Mouse (Mus musculus) adrenal gland, postnatal 14 days (tissue): Measurements from ENCODE around the gene Camkmt. TPM values are rescaled to one million over a fixed set of nuclear protein-coding genes. Genes with fewer than 3 reads are reported as not detected.

Source experiments
- DNase-seq: peaks from one replicate; pipeline ENCODE4 v3.0.0; 2021; ENCODE audit warnings: mixed read lengths
- long read RNA-seq, 2 experiments: library from polyadenylated mRNA; stranded (forward); transcript quantifications; one replicate each; pipeline ENCODE4 v2.0.0; 2021
- total RNA-seq: library from RNA; stranded (reverse); gene quantifications from 2 replicates; pipeline ENCODE4 v1.2.3, GENCODE M21; 2021

The Camkmt gene
- 4.8 and 6.0 TPM in 2 replicates for total RNA-seq
- long read RNA-seq, experiment 1, partial matches to known transcripts: 1 of 1 reads
- long read RNA-seq, experiment 1, other reads (novel, unspliced or antisense): 0 of 1 reads
- long read RNA-seq, experiment 2, partial matches to known transcripts: 1 of 2 reads
- long read RNA-seq, experiment 2, other reads (novel, unspliced or antisense): 1 of 2 reads

GRCm38 (mm10) chr17:85090120-85091099 is at the start of gene Camkmt, which contains the start of gene Prepl:
Gene Camkmt, plus strand, starts transcription at chr17:85090552.
Gene Prepl, minus strand, starts transcription at chr17:85090241.
- peak; percentile 98 for DNase-seq

GRCm38 (mm10) chr17:85040913-85041312 is 49.4 kb upstream of the Camkmt start:
- DNase-seq: no peak

- DNase-seq: no peak
Observed at GRCm38 (mm10) chr17:85042419-85042818, 47.9 kb upstream of the Camkmt start.

- no peak for DNase-seq
Observed at GRCm38 (mm10) chr17:85043404-85043816, 46.9 kb upstream of the Camkmt start.

- no peak for DNase-seq
Observed at GRCm38 (mm10) chr17:85044466-85044865, 45.9 kb upstream of the Camkmt start.

- DNase-seq: no peak
Observed at GRCm38 (mm10) chr17:85045160-85045559, 45.2 kb upstream of the Camkmt start.

GRCm38 (mm10) chr17:85048379-85048778 is 42.0 kb upstream of the Camkmt start:
- no peak for DNase-seq

- no peak for DNase-seq
Observed at GRCm38 (mm10) chr17:85058276-85058675, 32.1 kb upstream of the Camkmt start.

- DNase-seq: no peak
Observed at GRCm38 (mm10) chr17:85059136-85059535, 31.2 kb upstream of the Camkmt start.

GRCm38 (mm10) chr17:85063560-85063959 is 26.8 kb upstream of the Camkmt start:
- DNase-seq: no peak

GRCm38 (mm10) chr17:85067331-85067730 is 23.0 kb upstream of the Camkmt start:
- DNase-seq: no peak

GRCm38 (mm10) chr17:85070658-85071057 is 19.7 kb upstream of the Camkmt start:
- DNase-seq: no peak

- DNase-seq: no peak
Observed at GRCm38 (mm10) chr17:85071088-85071775, 19.1 kb upstream of the Camkmt start.

- no peak for DNase-seq
Observed at GRCm38 (mm10) chr17:85072383-85072782, 18.0 kb upstream of the Camkmt start.

- no peak for DNase-seq
Observed at GRCm38 (mm10) chr17:85073214-85073613, 17.1 kb upstream of the Camkmt start.

- DNase-seq: no peak
Observed at GRCm38 (mm10) chr17:85074083-85074482, 16.3 kb upstream of the Camkmt start.

GRCm38 (mm10) chr17:85079276-85079675 is 11.1 kb upstream of the Camkmt start:
- DNase-seq: no peak

GRCm38 (mm10) chr17:85080781-85081180 is 9.6 kb upstream of the Camkmt start:
- DNase-seq: no peak

GRCm38 (mm10) chr17:85085335-85085734 is 5.0 kb upstream of the Camkmt start:
- DNase-seq: no peak

- DNase-seq: no peak
Observed at GRCm38 (mm10) chr17:85086501-85086900, 3.9 kb upstream of the Camkmt start.

GRCm38 (mm10) chr17:85087591-85087990 is 2.8 kb upstream of the Camkmt start:
- DNase-seq: no peak

GRCm38 (mm10) chr17:85088401-85088800 is 2.0 kb upstream of the Camkmt start:
- no peak for DNase-seq

GRCm38 (mm10) chr17:85089011-85089410 is 1.3 kb upstream of the Camkmt start:
- DNase-seq: peak; percentile 7
